Mouse (Mus musculus) neural tube, embryonic 11.5 days (tissue): ENCODE measurements around the gene Ddx5. TPM values are rescaled to one million over a fixed set of nuclear protein-coding genes. Genes with fewer than 3 reads are reported as not detected.

Source experiments
- ATAC-seq: fragments of 200-750 bp; cut with Nextera tagmentation; 2 replicates; pipeline ENCODE4 v1.8.0; 2017; ENCODE audit warnings: moderate number of reproducible peaks, mild to moderate bottlenecking, moderate TSS enrichment, moderate library complexity; ENCODE audit not compliant: insufficient read depth, low FRiP score, low TSS enrichment
- DNase-seq: peaks from one replicate; pipeline ENCODE4 v3.0.0-alpha.2; 2015; ENCODE audit warnings: low spot score
- H3K27ac ChIP-seq: fragments of 300-500 bp; sonication (generic); 2 replicates; pipeline ENCODE4 v1.5.1; 2014; ENCODE audit warnings: low read depth, mild to moderate bottlenecking, low read length
- H3K27me3 ChIP-seq: fragments of 300-500 bp; sonication (generic); 2 replicates; pipeline ENCODE4 v1.6.1; 2014; ENCODE audit warnings: mild to moderate bottlenecking, low read length, mixed read lengths; ENCODE audit not compliant: control insufficient read depth, insufficient read depth
- H3K36me3 ChIP-seq: fragments of 300-500 bp; sonication (generic); 2 replicates; pipeline ENCODE4 v1.6.1; 2014; ENCODE audit warnings: mild to moderate bottlenecking, low read length, moderate library complexity, mixed read lengths; ENCODE audit not compliant: control insufficient read depth, insufficient read depth
- H3K4me1 ChIP-seq: fragments of 300-500 bp; sonication (generic); 2 replicates; pipeline ENCODE4 v1.6.1; 2014; ENCODE audit warnings: low read length, mixed read lengths; ENCODE audit not compliant: control insufficient read depth, insufficient read depth
- H3K4me2 ChIP-seq: fragments of 300-500 bp; sonication (generic); 2 replicates; pipeline ENCODE4 v1.6.1; 2014; ENCODE audit warnings: low read depth, mild to moderate bottlenecking, moderate library complexity
- H3K4me3 ChIP-seq: fragments of 300-500 bp; sonication (generic); 2 replicates; pipeline ENCODE4 v1.5.1; 2014; ENCODE audit warnings: low read depth, low read length
- H3K9ac ChIP-seq: fragments of 300-500 bp; sonication (generic); 2 replicates; pipeline ENCODE4 v1.6.1; 2014; ENCODE audit warnings: mild to moderate bottlenecking, low read length
- H3K9me3 ChIP-seq: fragments of 300-500 bp; sonication (generic); 2 replicates; pipeline ENCODE4 v1.6.1; 2016; ENCODE audit warnings: low read length; ENCODE audit not compliant: control insufficient read depth
- WGBS: fragments of 180-500 bp; shearing (Covaris S2); extraction: QIAGEN DNeasy Blood & Tissue Kit; methylation state at CpG from one replicate; pipeline ENCODE4 v1.1.7; 2014; 5-methylcytosine and 5-hydroxymethylcytosine counted together
- polyA plus RNA-seq: library from polyadenylated mRNA; unstranded; fragments of >200 nt; fragmentation: Nextera tagmentation; extraction: Ambion mirVana; gene quantifications from 2 replicates; pipeline ENCODE4 v1.2.1, GENCODE M21; 2014

The Ddx5 gene
- polyA plus RNA-seq, 1 experiment from 2014 or later, result 500 TPM

GRCm38 (mm10) chr11:106777395-106777794 lies 11.6 kb downstream of the Ddx5 start:
- DNase-seq (no peak), ATAC-seq (no peak)
- H3K36me3 ChIP-seq, result peaks cover 3% of the 10 kb centered on the region
- H3K27ac ChIP-seq, result no peak overlapping the region
- no peaks in the 10 kb centered on the region for H3K9me3 ChIP-seq
- H3K4me3 ChIP-seq, result no peak overlapping the region
- 90% methylated on average over 3 of the region's 3 CpGs for WGBS
- H3K4me2 ChIP-seq, result no peak overlapping the region
- H3K4me1 ChIP-seq, result no peaks in the 10 kb centered on the region
- H3K27me3 ChIP-seq, result no peaks in the 10 kb centered on the region
- no peak overlapping the region for H3K9ac ChIP-seq

GRCm38 (mm10) chr11:106776960-106777359 lies 12.0 kb downstream of the Ddx5 start:
- Histone ChIP-seq H3K27me3 (no peaks in the 10 kb centered on the region), H3K4me2 (no peak overlapping the region), H3K9ac (no peak overlapping the region), H3K36me3 (peaks cover 3% of the 10 kb centered on the region), H3K9me3 (no peaks in the 10 kb centered on the region), H3K27ac (no peak overlapping the region), H3K4me3 (no peak overlapping the region), H3K4me1 (no peaks in the 10 kb centered on the region)
- no peak for ATAC-seq
- WGBS, result 95% methylated on average over 4 of the region's 4 CpGs
- DNase-seq, result no peak

GRCm38 (mm10) chr11:106773061-106773460 lies 15.9 kb downstream of the Ddx5 start:
- no peak for DNase-seq
- H3K9ac ChIP-seq, result no peak overlapping the region
- WGBS, result 92% methylated on average over 9 of the region's 9 CpGs
- ATAC-seq, result no peak
- peaks cover 11% of the 10 kb centered on the region for H3K36me3 ChIP-seq
- no peak overlapping the region for H3K4me2 ChIP-seq
- H3K9me3 ChIP-seq, result no peaks in the 10 kb centered on the region
- H3K4me1 ChIP-seq, result no peaks in the 10 kb centered on the region
- no peak overlapping the region for H3K4me3 ChIP-seq
- H3K27me3 ChIP-seq, result no peaks in the 10 kb centered on the region
- H3K27ac ChIP-seq, result no peak overlapping the region

GRCm38 (mm10) chr11:106770195-106770974 lies 18.6 kb downstream of the Ddx5 start:
- Histone ChIP-seq H3K36me3 (peaks cover 21% of the 10 kb centered on the region), H3K4me3 (no peak overlapping the region), H3K9me3 (no peaks in the 10 kb centered on the region), H3K4me2 (no peak overlapping the region), H3K9ac (no peak overlapping the region), H3K27ac (no peak overlapping the region), H3K27me3 (no peaks in the 10 kb centered on the region), H3K4me1 (no peaks in the 10 kb centered on the region)
- WGBS, result 97% methylated on average over 9 of the region's 9 CpGs
- DNase-seq (no peak), ATAC-seq (no peak)

- no peaks in the 10 kb centered on the region for H3K27me3 ChIP-seq
- peaks cover 21% of the 10 kb centered on the region for H3K36me3 ChIP-seq
- no peak overlapping the region for H3K27ac ChIP-seq
- WGBS, result 93% methylated on average over 4 of the region's 4 CpGs
- ATAC-seq (no peak), DNase-seq (no peak)
- no peak overlapping the region for H3K4me2 ChIP-seq
- no peak overlapping the region for H3K4me3 ChIP-seq
- no peaks in the 10 kb centered on the region for H3K4me1 ChIP-seq
- H3K9ac ChIP-seq, result no peak overlapping the region
- H3K9me3 ChIP-seq, result no peaks in the 10 kb centered on the region
Observed at GRCm38 (mm10) chr11:106767516-106767915, 21.5 kb downstream of the Ddx5 start.

GRCm38 (mm10) chr11:106766611-106767162 lies 22.3 kb downstream of the Ddx5 start:
- peaks cover 21% of the 10 kb centered on the region for H3K36me3 ChIP-seq
- DNase-seq, result no peak
- no peaks in the 10 kb centered on the region for H3K9me3 ChIP-seq
- WGBS, result 94% methylated on average over 4 of the region's 4 CpGs
- no peak overlapping the region for H3K9ac ChIP-seq
- no peaks in the 10 kb centered on the region for H3K27me3 ChIP-seq
- H3K4me3 ChIP-seq, result no peak overlapping the region
- no peak overlapping the region for H3K4me2 ChIP-seq
- ATAC-seq, result no peak
- H3K27ac ChIP-seq, result no peak overlapping the region
- no peaks in the 10 kb centered on the region for H3K4me1 ChIP-seq

- ATAC-seq, result no peak
- 90% methylated on average over 8 of the region's 9 CpGs for WGBS
- no peak for DNase-seq
Observed at GRCm38 (mm10) chr11:106762800-106763185, 26.2 kb downstream of the Ddx5 start.

GRCm38 (mm10) chr11:106762139-106762799 lies 26.7 kb downstream of the Ddx5 start:
- Histone ChIP-seq H3K4me3 (no peak overlapping the region), H3K9me3 (no peaks in the 10 kb centered on the region), H3K9ac (no peak overlapping the region), H3K4me1 (no peaks in the 10 kb centered on the region), H3K27ac (0 out of 2 replicates have a peak overlapping the region, but pooled peaks have one; percentile 21), H3K36me3 (peaks cover 4% of the 10 kb centered on the region; the same call in 1 of the 2 replicates), H3K4me2 (no peak overlapping the region), H3K27me3 (no peaks in the 10 kb centered on the region)
- ATAC-seq (no peak), DNase-seq (no peak)
- 57% methylated on average over 5 of the region's 5 CpGs for WGBS

More at GRCm38 (mm10) chr11:106762800-106763185, 26.2 kb downstream of the Ddx5 start:
- H3K4me2 ChIP-seq, result no peak overlapping the region
- H3K36me3 ChIP-seq, result peaks cover 7% of the 10 kb centered on the region
- H3K9me3 ChIP-seq, result no peaks in the 10 kb centered on the region
- no peak overlapping the region for H3K4me3 ChIP-seq
- H3K4me1 ChIP-seq, result no peaks in the 10 kb centered on the region
- H3K27me3 ChIP-seq, result no peaks in the 10 kb centered on the region
- no peak overlapping the region for H3K9ac ChIP-seq
- H3K27ac ChIP-seq, result no peak overlapping the region
